Mouse (Mus musculus): ENCODE results near the gene Smim14. TPM values are rescaled to one million over a fixed set of nuclear protein-coding genes. Genes with fewer than 3 reads are reported as not detected.

The Smim14 gene
- polyA plus RNA-seq, 1 experiment from 2014 or later, result 177 TPM

DNA sequence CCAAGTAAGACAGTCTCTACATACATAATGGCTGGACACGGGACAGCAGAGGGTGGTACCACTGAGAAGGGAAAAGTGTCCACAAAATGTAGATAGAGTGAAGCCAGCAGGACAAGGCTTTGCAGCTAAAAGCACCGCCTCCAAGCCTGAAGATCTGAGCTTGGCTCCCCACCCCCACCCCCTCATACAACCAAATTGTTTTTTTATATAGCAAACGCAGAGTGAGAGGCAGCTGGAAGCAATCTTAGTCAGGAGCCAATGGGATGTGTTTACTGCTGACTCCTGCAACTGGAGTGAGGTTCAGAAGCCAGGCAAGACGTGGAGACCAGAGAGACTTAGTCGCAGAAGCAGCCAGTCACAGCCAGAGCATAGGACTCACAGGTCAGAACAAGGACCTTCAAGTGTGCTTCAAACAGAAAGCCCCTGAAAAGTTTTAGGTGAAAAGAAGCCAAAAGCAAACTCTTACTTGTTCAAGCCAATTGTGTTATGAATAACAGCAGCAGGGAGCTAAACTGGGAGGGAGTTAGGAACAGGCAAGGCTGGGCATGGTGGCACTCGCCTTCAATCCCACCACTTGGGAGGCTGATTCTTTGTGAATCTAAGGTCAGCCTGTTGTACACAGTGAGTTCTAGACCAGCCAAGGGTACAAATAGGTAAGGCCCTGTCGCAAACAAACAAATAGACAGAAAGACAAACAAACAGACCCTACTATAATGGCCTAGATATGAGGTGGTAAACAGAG is 79.7 kb downstream of the Smim14 start:
- Histone ChIP-seq H3K4me3 (replicated peaks) (no peak overlapping the region), H3K27ac (peak overlapping the region; percentile 78), H3K27me3 (replicated peaks) (no peaks in the 10 kb centered on the region), H3K9me3 (no peaks in the 10 kb centered on the region), H3K9ac (no peak overlapping the region), H3K4me1 (peaks cover 6% of the 10 kb centered on the region; the same call in 1 of the 2 replicates), H3K36me3 (no peaks in the 10 kb centered on the region), H3K4me2 (0 out of 2 replicates have a peak overlapping the region, but pooled peaks have one; percentile 0)
- ATAC-seq (ENCODE audit: insufficient read depth, low FRiP score, low read depth), result peak; percentile 62; the same call in 1 of the 2 replicates
- WGBS, result 39% methylated on average over 7 of the region's 7 CpGs

DNA sequence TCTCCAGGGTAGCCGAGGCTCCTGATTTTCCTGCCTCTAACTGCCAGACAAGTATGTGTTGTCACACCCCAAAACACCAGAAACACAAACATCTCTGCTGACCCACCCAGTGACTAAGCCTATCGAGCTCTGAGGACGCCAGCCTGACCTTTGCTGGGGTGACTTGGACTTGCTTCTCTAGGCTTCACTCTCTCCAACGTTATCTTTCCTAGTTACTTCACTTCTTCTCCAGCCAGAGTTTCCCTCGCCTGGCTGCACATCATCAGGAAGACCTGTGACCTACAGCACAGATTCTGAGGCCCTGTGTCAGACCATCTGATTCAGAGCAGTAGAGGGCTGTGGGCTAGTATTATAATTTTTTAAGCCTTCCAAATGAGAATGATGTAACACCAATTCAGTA is 82.2 kb downstream of the Smim14 start:
- no peak for ATAC-seq (ENCODE audit: insufficient read depth, low FRiP score, low read depth)
- no peak overlapping the region for H3K4me3 ChIP-seq (replicated peaks)
- H3K9me3 ChIP-seq, result no peaks in the 10 kb centered on the region
- no peak overlapping the region for H3K27ac ChIP-seq
- peaks cover 6% of the 10 kb centered on the region; the same call in 1 of the 2 replicates for H3K4me1 ChIP-seq
- 0 out of 2 replicates have a peak, but pooled peaks cover 4% of the 10 kb centered on the region for H3K36me3 ChIP-seq
- H3K4me2 ChIP-seq, result no peak overlapping the region
- H3K27me3 ChIP-seq (replicated peaks), result no peaks in the 10 kb centered on the region
- no peak overlapping the region for H3K9ac ChIP-seq
- 52% methylated on average over 5 of the region's 5 CpGs for WGBS

DNA sequence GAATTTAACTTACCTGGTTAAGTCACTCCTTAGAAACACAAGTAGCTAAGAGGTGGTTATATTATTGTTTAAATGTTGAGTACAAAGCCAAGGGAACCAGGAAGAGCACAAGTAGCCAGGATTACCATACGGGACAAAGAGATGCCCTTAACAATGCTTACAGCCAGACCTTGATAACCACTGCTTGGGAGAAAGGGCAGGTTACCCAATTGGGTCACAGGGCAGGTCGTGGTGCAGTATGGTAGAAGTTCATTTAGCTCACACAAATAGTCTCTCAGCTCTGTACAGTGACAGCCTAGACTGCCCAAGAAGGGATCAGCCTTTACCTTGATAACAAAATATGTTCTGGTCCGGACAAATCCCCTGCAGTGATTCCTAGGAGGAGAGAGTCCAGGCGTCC is 88.0 kb downstream of the Smim14 start:
- WGBS, result 80% methylated on average over 4 of the region's 4 CpGs
- no peak overlapping the region for H3K9ac ChIP-seq
- no peaks in the 10 kb centered on the region for H3K9me3 ChIP-seq
- no peak overlapping the region for H3K27ac ChIP-seq
- H3K4me1 ChIP-seq, result no peaks in the 10 kb centered on the region
- H3K4me2 ChIP-seq, result no peak overlapping the region
- no peak for ATAC-seq (ENCODE audit: insufficient read depth, low FRiP score, low read depth)
- H3K4me3 ChIP-seq (replicated peaks), result no peak overlapping the region
- H3K36me3 ChIP-seq, result 0 out of 2 replicates have a peak, but pooled peaks cover 4% of the 10 kb centered on the region
- no peaks in the 10 kb centered on the region for H3K27me3 ChIP-seq (replicated peaks)

DNA sequence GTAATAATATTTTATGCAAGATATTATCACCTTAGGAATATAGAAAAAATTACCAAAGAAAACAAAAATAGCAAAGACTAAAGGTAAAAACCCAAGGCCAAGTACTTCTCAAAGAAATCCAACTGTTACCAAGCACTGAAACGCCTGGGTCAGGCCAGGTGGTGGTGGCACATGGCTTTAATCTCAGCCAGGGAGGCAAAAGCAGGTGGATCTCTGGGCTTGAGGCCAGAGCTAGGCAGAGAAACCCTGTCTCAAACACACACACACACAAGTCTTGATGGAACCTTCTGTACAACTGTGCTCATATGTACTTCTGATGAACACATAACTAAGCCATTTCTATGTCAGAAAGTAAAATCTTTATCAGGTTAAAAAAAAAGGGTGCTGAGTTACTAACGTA is 89.2 kb downstream of the Smim14 start:
- no peak overlapping the region for H3K9ac ChIP-seq
- no peak overlapping the region for H3K27ac ChIP-seq
- no peaks in the 10 kb centered on the region for H3K27me3 ChIP-seq (replicated peaks)
- H3K9me3 ChIP-seq, result no peaks in the 10 kb centered on the region
- no peak for ATAC-seq (ENCODE audit: insufficient read depth, low FRiP score, low read depth)
- no peaks in the 10 kb centered on the region for H3K4me1 ChIP-seq
- no peak overlapping the region for H3K4me3 ChIP-seq (replicated peaks)
- WGBS, result 80% methylated on average over 2 of the region's 2 CpGs
- H3K36me3 ChIP-seq, result 0 out of 2 replicates have a peak, but pooled peaks cover 4% of the 10 kb centered on the region
- no peak overlapping the region for H3K4me2 ChIP-seq

DNA sequence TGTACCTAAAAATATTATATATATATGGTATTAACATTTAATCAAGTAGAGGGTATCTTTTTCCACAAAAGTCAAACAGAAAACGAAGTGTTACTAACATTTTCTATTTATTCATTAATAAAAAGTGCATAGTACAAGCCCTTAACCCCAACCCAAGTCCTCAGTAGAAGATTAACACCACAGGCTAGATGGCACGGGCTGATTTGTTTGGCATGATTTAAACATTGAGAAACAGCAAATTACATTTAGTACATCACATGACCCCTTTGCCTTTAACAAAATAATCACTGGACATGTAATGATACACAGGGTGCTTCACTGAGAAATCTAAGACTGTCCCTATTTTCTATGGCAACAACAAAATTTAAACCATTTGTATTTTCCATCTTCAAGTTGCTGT is 90.2 kb downstream of the Smim14 start:
- H3K27me3 ChIP-seq (replicated peaks), result no peaks in the 10 kb centered on the region
- no peak overlapping the region for H3K9ac ChIP-seq
- no peaks in the 10 kb centered on the region for H3K4me1 ChIP-seq
- no peak overlapping the region for H3K27ac ChIP-seq
- WGBS, result 71% methylated on average over 2 of the region's 2 CpGs
- no peaks in the 10 kb centered on the region for H3K9me3 ChIP-seq
- H3K4me3 ChIP-seq (replicated peaks), result no peak overlapping the region
- no peak for ATAC-seq (ENCODE audit: insufficient read depth, low FRiP score, low read depth)
- H3K4me2 ChIP-seq, result no peak overlapping the region
- H3K36me3 ChIP-seq, result 0 out of 2 replicates have a peak, but pooled peaks cover 4% of the 10 kb centered on the region

DNA sequence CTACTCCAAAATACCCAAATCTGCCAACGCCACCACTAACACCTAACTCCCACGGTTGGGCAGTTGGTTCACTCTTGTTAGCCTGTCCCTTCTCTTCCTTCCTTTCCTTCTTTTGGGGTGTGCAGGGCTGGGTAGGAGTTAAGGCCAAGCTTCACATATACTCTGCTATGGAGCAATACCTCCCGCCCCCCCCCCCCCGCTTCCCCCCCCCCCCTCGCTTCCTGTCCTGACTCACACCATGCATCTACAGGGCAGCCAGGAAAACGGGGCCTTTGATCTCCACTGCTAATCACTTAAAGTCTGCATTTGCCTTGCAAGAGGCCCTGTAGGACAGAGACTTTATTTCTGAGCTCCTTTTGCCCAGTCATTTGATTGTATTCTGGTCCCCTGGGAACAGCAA is 92.0 kb downstream of the Smim14 start:
- H3K9ac ChIP-seq, result no peak overlapping the region
- no peaks in the 10 kb centered on the region for H3K27me3 ChIP-seq (replicated peaks)
- no peak overlapping the region for H3K4me3 ChIP-seq (replicated peaks)
- no peaks in the 10 kb centered on the region for H3K4me1 ChIP-seq
- no peak overlapping the region for H3K4me2 ChIP-seq
- H3K36me3 ChIP-seq, result no peaks in the 10 kb centered on the region
- no peak for ATAC-seq (ENCODE audit: insufficient read depth, low FRiP score, low read depth)
- no peaks in the 10 kb centered on the region for H3K9me3 ChIP-seq
- no peak overlapping the region for H3K27ac ChIP-seq
- 50% methylated on average over 3 of the region's 6 CpGs for WGBS

DNA sequence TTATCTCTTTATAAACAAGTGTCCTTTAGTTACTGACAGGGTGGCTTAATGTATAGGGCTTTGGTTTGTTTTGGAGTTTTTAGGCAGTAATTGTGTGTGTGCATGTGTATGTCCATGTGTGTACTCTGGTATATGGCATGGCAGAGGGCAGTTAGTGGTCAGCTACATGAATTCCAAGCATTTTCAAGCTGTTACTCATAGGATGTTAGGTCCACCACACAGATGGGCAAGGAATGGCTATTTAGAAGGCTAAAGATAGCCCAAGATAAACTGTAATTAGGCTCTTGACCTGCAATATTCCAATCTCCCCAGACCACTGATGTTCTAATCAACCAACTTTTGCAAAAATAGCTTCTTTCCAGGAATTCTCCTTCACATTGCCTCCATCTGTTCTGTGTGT is 98.9 kb downstream of the Smim14 start:
- Histone ChIP-seq H3K27me3 (replicated peaks) (no peaks in the 10 kb centered on the region), H3K4me1 (0 out of 2 replicates have a peak, but pooled peaks cover 3% of the 10 kb centered on the region), H3K9me3 (no peaks in the 10 kb centered on the region), H3K27ac (no peak overlapping the region), H3K9ac (no peak overlapping the region), H3K36me3 (no peaks in the 10 kb centered on the region), H3K4me2 (no peak overlapping the region), H3K4me3 (replicated peaks) (no peak overlapping the region)
- no peak for ATAC-seq (ENCODE audit: insufficient read depth, low FRiP score, low read depth)

DNA sequence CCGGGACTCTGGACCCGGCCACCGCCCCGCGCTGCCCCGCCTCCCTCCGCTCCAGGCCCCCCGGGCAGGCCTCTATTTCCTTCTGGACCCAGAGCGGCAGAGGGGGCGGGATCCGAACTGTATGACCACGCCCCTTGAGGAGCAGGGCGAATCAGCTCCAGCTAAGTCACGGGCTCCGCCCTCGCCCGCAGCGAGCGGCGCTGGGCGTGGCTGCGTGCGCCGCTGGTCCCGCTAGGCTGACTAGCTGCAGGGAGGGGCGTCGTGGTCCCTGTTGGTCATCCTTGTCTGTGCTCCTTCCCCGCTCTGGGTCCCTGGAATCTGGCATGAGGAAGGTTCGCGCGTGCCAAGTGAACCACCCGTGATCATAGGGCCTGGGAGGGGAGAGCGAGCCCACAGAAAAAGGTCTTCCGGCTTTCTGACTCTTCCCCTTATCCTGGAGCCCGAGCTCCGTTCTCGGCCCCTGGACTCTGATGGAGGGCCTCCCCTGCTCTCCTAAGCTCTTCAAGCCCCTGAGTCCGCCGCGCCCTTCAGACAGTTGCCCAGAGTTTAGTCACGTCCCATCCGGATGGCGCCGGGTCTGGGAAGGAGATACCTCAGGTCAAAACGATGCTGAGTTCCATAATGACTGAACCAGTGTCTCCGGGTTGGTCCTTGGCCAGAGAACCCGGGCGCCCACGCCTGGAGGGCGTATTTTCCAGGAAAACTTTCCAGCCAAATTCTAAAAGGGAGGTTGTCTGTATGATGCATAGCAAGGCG is 101.0 kb downstream of the Smim14 start, which contains the start of gene Ugdh:
Ugdh (minus strand) TSS at position 144 of the 756 bp plus-strand sequence.
- peak within 1 kb of the TSS; percentile 88 for H3K4me3 ChIP-seq (replicated peaks)
- 0 out of 2 replicates have a peak, but pooled peaks cover 3% of the 10 kb centered on the region for H3K4me1 ChIP-seq
- no peaks in the 10 kb centered on the region for H3K36me3 ChIP-seq
- H3K27me3 ChIP-seq (replicated peaks), result no peaks in the 10 kb centered on the region
- peak within 1 kb of the TSS; percentile 83 for H3K9ac ChIP-seq
- peak within 1 kb of the TSS; percentile 96 for H3K27ac ChIP-seq
- H3K9me3 ChIP-seq, result no peaks in the 10 kb centered on the region
- ATAC-seq (ENCODE audit: insufficient read depth, low FRiP score, low read depth), result peak; percentile 96
- under 1% methylated on average over 51 of the region's 51 CpGs for WGBS
- H3K4me2 ChIP-seq, result peak within 1 kb of the TSS; percentile 79

DNA sequence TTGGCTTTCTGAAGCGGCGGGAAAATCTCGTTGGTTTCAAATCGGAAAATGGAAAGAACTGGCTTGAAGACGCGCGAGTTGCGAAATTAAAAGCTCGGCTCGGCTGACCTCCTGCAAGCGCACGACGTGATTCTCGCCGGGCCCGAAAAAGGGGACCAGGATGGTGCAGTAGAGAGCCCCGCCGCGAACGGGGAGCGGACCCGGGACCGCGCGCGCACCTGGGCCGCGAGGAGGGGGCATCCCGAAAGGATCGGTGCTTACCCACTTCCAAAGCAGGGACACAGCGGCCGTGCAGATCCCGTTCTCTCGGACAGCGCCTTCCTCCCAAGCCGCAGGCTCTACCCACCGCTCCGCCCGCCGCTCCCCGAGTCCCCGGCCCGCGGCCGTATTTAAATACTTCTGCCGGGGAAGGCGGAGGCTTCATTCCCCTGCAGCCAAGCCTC is 101.6 kb downstream of the Smim14 start:
- Histone ChIP-seq H3K9me3 (no peaks in the 10 kb centered on the region), H3K9ac (peak overlapping the region; percentile 83), H3K27ac (peak overlapping the region; percentile 88), H3K4me2 (peak overlapping the region; percentile 60), H3K4me3 (replicated peaks) (peak overlapping the region; percentile 88), H3K36me3 (no peaks in the 10 kb centered on the region), H3K4me1 (0 out of 2 replicates have a peak, but pooled peaks cover 3% of the 10 kb centered on the region), H3K27me3 (replicated peaks) (no peaks in the 10 kb centered on the region)
- no peak for ATAC-seq (ENCODE audit: insufficient read depth, low FRiP score, low read depth)
- WGBS, result under 1% methylated on average over 47 of the region's 47 CpGs

DNA sequence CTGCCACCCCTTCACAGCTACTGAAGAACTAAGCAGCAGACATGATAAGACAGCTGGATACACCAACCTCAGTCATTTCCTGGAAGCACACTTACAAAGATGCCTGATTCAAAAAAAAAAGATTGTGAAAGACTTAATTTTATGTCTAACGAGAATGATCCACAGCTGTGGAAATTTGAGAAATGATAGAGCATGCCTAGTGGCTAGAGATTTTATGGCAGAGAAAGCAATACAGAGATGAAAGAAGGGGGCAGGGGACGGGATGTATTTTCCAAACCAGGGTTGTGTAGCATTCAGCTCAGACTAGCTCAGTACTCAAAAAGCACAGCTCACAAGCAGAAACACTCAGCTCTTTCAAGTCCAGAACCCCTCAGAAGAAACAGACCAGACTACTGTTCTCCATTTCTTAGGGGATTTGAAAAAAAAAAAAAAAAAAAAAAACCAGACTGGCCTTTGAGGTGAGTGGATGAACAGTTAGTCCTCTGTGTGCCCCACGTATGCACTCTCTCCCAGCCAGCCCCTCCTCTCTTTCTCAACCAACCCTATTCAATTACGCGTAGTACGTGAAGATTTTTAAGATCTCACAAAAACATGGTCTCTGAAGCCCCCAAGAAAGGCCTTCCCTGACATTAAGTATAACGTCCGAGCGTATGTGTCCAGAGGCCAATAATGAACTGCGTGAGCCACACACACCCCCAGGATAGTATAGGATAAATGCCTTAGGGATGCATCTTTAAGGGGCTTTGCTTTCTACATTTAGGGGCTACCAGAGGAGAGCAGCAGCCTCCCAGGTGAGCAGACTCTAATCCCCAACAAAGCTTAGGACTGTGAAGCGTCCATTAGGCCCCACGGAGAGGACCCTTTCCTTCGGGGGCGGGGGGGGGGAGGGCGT is 102.3 kb downstream of the Smim14 start:
- peak overlapping the region; percentile 88 for H3K4me3 ChIP-seq (replicated peaks)
- H3K9ac ChIP-seq, result peak overlapping the region; percentile 83
- H3K27ac ChIP-seq, result peak overlapping the region; percentile 88
- H3K27me3 ChIP-seq (replicated peaks), result no peaks in the 10 kb centered on the region
- WGBS, result 7% methylated on average over 15 of the region's 15 CpGs
- H3K9me3 ChIP-seq, result no peaks in the 10 kb centered on the region
- H3K36me3 ChIP-seq, result no peaks in the 10 kb centered on the region
- no peak for ATAC-seq (ENCODE audit: insufficient read depth, low FRiP score, low read depth)
- 0 out of 2 replicates have a peak, but pooled peaks cover 3% of the 10 kb centered on the region for H3K4me1 ChIP-seq
- peak overlapping the region; percentile 60 for H3K4me2 ChIP-seq

DNA sequence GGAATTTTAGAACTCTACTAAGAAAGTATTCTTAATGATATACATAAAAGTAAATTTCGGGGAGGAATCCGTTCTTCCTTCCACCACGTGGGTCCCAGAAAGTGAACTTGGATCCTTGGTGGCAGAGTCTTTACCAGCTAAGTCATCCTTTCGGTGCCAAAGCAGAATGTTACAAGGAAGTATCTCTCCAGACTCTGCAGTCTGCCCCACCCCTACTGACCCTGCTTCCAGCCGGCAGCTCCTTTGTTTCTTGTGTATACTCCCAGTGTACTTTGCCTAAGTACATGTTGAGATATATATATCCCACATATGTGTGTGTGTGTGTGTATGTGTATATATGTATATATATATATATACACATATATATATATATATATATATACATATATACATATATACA is 107.5 kb downstream of the Smim14 start:
- H3K36me3 ChIP-seq, result peaks cover 3% of the 10 kb centered on the region; the same call in 1 of the 2 replicates
- ATAC-seq (ENCODE audit: insufficient read depth, low FRiP score, low read depth), result no peak
- no peak overlapping the region for H3K27ac ChIP-seq
- H3K4me3 ChIP-seq (replicated peaks), result no peak overlapping the region
- no peak overlapping the region for H3K4me2 ChIP-seq
- no peaks in the 10 kb centered on the region for H3K4me1 ChIP-seq
- no peaks in the 10 kb centered on the region for H3K9me3 ChIP-seq
- H3K27me3 ChIP-seq (replicated peaks), result no peaks in the 10 kb centered on the region
- WGBS, result 73% methylated on average over 5 of the region's 5 CpGs
- H3K9ac ChIP-seq, result no peak overlapping the region

Measured in stomach, embryonic 15.5 days (tissue).